34 mouse cellular contexts compared by ENCODE assay signal in genomic region chr1:72291925-72292324, GRCm38 (mm10). TPM values are rescaled to one million over a fixed set of nuclear protein-coding genes. Genes with fewer than 3 reads are reported as not detected.
"Had no signal": no experiment of that assay in that cellular context is flagged by ENCODE, and none has a peak within 500 bp of the region (broad histone marks: within the 10 kb centered on the region; RNA-seq: fewer than 3 reads in every experiment).

No protein-coding gene starts in this region.

- ATAC-seq: liver, embryonic 12.5 days; liver, postnatal 0 days; midbrain, embryonic 13.5 days; midbrain, embryonic 15.5 days had no signal

- H3K9me3 ChIP-seq: limb, embryonic 10.5 days; limb, embryonic 12.5 days; limb, embryonic 15.5 days; liver, embryonic 12.5 days; liver, embryonic 13.5 days; liver, embryonic 15.5 days; lung, embryonic 15.5 days; megakaryocyte, embryonic 14.5 days; midbrain, embryonic 10.5 days; midbrain, embryonic 12.5 days; midbrain, embryonic 13.5 days; midbrain, embryonic 15.5 days; neural tube, embryonic 12.5 days; neural tube, embryonic 13.5 days had no signal

- H3K4me3 ChIP-seq: left cerebral cortex, adult 2 months; limb, embryonic 10.5 days; limb, embryonic 12.5 days; limb, embryonic 13.5 days; limb, embryonic 15.5 days; liver, embryonic 12.5 days; liver, embryonic 13.5 days; liver, embryonic 15.5 days; lung, embryonic 15.5 days; megakaryocyte, embryonic 14.5 days; midbrain, embryonic 10.5 days; midbrain, embryonic 12.5 days; midbrain, embryonic 13.5 days; midbrain, embryonic 15.5 days; myocyte; neural tube, embryonic 12.5 days; neural tube, embryonic 13.5 days had no signal

- H3K36me3 ChIP-seq: limb, embryonic 10.5 days; limb, embryonic 12.5 days; limb, embryonic 13.5 days; limb, embryonic 15.5 days; liver, embryonic 12.5 days; liver, embryonic 13.5 days; liver, embryonic 15.5 days; lung, embryonic 15.5 days; midbrain, embryonic 10.5 days; midbrain, embryonic 12.5 days; neural tube, embryonic 12.5 days had no signal

- H3K9ac ChIP-seq: limb, embryonic 12.5 days; limb, embryonic 13.5 days; limb, embryonic 15.5 days; liver, embryonic 12.5 days; liver, embryonic 13.5 days; liver, embryonic 14.5 days; liver, embryonic 15.5 days; liver, postnatal 0 days; lung, embryonic 14.5 days; lung, embryonic 15.5 days; midbrain, embryonic 12.5 days; midbrain, embryonic 13.5 days; midbrain, embryonic 15.5 days; neural tube, embryonic 12.5 days; neural tube, embryonic 13.5 days had no signal

- H3K27ac ChIP-seq: left cerebral cortex, adult 2 months; limb, embryonic 10.5 days; limb, embryonic 12.5 days; limb, embryonic 13.5 days; limb, embryonic 15.5 days; liver, embryonic 12.5 days; liver, embryonic 13.5 days; liver, embryonic 14.5 days; liver, embryonic 15.5 days; lung, embryonic 15.5 days; macrophage; midbrain, embryonic 10.5 days; midbrain, embryonic 12.5 days; midbrain, embryonic 13.5 days; midbrain, embryonic 15.5 days; neural tube, embryonic 12.5 days; neural tube, embryonic 13.5 days had no signal

- H3K27me3 ChIP-seq: limb, embryonic 12.5 days; limb, embryonic 13.5 days; limb, embryonic 15.5 days; liver, embryonic 13.5 days; liver, embryonic 15.5 days; lung, embryonic 15.5 days; midbrain, embryonic 12.5 days; midbrain, embryonic 13.5 days; midbrain, embryonic 15.5 days; neural tube, embryonic 12.5 days; neural tube, embryonic 13.5 days had no signal

- DNase-seq: liver; liver, embryonic 13.5 days; liver, postnatal 0 days; lung, adult 18-20 months; lung, adult 2 months; lung, embryonic 14.5 days; lung, postnatal 10 days; lung, postnatal 14 days; lung, postnatal 36 days; lung, postnatal 4 days; midbrain, embryonic 14.5 days had no signal

- H3K4me2 ChIP-seq: limb, embryonic 12.5 days; limb, embryonic 13.5 days; limb, embryonic 15.5 days; liver, embryonic 11.5 days; liver, embryonic 12.5 days; liver, embryonic 13.5 days; liver, embryonic 15.5 days; lung, embryonic 14.5 days; lung, embryonic 15.5 days; midbrain, embryonic 12.5 days; midbrain, embryonic 13.5 days; midbrain, embryonic 15.5 days; neural tube, embryonic 12.5 days; neural tube, embryonic 13.5 days had no signal

- H3K4me1 ChIP-seq: limb, embryonic 13.5 days; limb, embryonic 15.5 days; liver, embryonic 13.5 days; lung, embryonic 15.5 days had no signal

RNA-seq across cellular contexts. Expression of gene Tmem169, which starts 7.8 kb away (rescaled TPM):
- total RNA-seq: megakaryocyte progenitor cell, adult 5-6 weeks; megakaryocyte, adult 5-6 weeks; megakaryocyte-erythroid progenitor cell, adult 5-6 weeks; monocyte, adult 5-6 weeks had no signal
- polyA plus RNA-seq: macrophage had no signal
